Mouse (Mus musculus) testis, adult 2 months (tissue): ENCODE measurements around the gene Slc26a10.

ENCODE experiments used
- CTCF ChIP-seq: fragments of 200-500 bp; IDR thresholded peaks from 2 replicates; pipeline ENCODE4 v1.5.1; 2012; ENCODE audit warnings: low read depth, mild to moderate bottlenecking, inconsistent platforms, low read length, moderate library complexity; ENCODE audit not compliant: control insufficient read depth, insufficient read depth, insufficient replicate concordance
- POLR2A ChIP-seq: fragments of 200-500 bp; IDR thresholded peaks from 2 replicates; pipeline ENCODE4 v1.6.1; 2012; ENCODE audit warnings: low read depth, mild to moderate bottlenecking, inconsistent platforms, low read length, moderate library complexity; ENCODE audit not compliant: control insufficient read depth

- TF ChIP-seq CTCF = no peak
- no peak for TF ChIP-seq POLR2A
These were observed 39.5 kb downstream of the Slc26a10 start for GRCm38 (mm10) chr10:127140971-127141370.
